Mouse (Mus musculus): ENCODE data around the gene Gstp3. TPM values are rescaled to one million over a fixed set of nuclear protein-coding genes. Genes with fewer than 3 reads are reported as not detected.
"Not testable (repeated sequence)": the region's sequence is repeated elsewhere in the genome, so short reads cannot be mapped to it uniquely, and the experiment has no call there.

The Gstp3 gene
- total and polyA plus RNA-seq, 2 experiments from 2014 or later, result not detected

- whole genome bisulfite sequencing, result 78% methylated on average over 6 of the region's 6 CpGs
- no peak overlapping the region for H3K27ac ChIP-seq
- no peaks in the 10 kb centered on the region for H3K4me1 ChIP-seq (ENCODE audit: insufficient read depth, low read length)
- no peak for ATAC-seq
- no peak overlapping the region for H3K9ac ChIP-seq (replicated peaks; ENCODE audit: low read length)
- H3K4me2 ChIP-seq (ENCODE audit: low read depth, low read length), result no peak overlapping the region
- no peaks in the 10 kb centered on the region for H3K36me3 ChIP-seq (ENCODE audit: insufficient read depth, low read length)
- no peaks in the 10 kb centered on the region for H3K27me3 ChIP-seq (ENCODE audit: insufficient read depth, low read length)
- TF ChIP-seq CTCF (IDR thresholded peaks at IDR 0.05; ENCODE audit: low read depth), result no peak
- no peaks in the 10 kb centered on the region for H3K9me3 ChIP-seq (ENCODE audit: low read length)
- H3K4me3 ChIP-seq (ENCODE audit: low read length), result no peak overlapping the region
- DNase-seq (ENCODE audit: low spot score), result no peak
Observed at GRCm38 (mm10) chr19:4066280-4066679, 6.9 kb upstream of the Gstp3 start.

GRCm38 (mm10) chr19:4064501-4064900 is 5.1 kb upstream of the Gstp3 start:
- not testable (repeated sequence) for H3K36me3 ChIP-seq (ENCODE audit: insufficient read depth, low read length); H3K27ac ChIP-seq; H3K9ac ChIP-seq (replicated peaks; ENCODE audit: low read length); H3K4me1 ChIP-seq (ENCODE audit: insufficient read depth, low read length); ATAC-seq; H3K27me3 ChIP-seq (ENCODE audit: insufficient read depth, low read length); H3K4me3 ChIP-seq (ENCODE audit: low read length); DNase-seq (ENCODE audit: low spot score); H3K9me3 ChIP-seq (ENCODE audit: low read length); H3K4me2 ChIP-seq (ENCODE audit: low read depth, low read length)
- 70% methylated on average over 3 of the region's 11 CpGs for WGBS

- H3K27me3 ChIP-seq (ENCODE audit: insufficient read depth, low read length); H3K9me3 ChIP-seq (ENCODE audit: low read length); H3K36me3 ChIP-seq (ENCODE audit: insufficient read depth, low read length); H3K4me3 ChIP-seq (ENCODE audit: low read length); ATAC-seq; H3K9ac ChIP-seq (replicated peaks; ENCODE audit: low read length); DNase-seq (ENCODE audit: low spot score); H3K4me1 ChIP-seq (ENCODE audit: insufficient read depth, low read length); H3K4me2 ChIP-seq (ENCODE audit: low read depth, low read length); H3K27ac ChIP-seq: not testable (repeated sequence)
- 90% methylated on average over 2 of the region's 4 CpGs for WGBS
Observed at GRCm38 (mm10) chr19:4063357-4063756, 4.0 kb upstream of the Gstp3 start.

- TF ChIP-seq CTCF (IDR thresholded peaks at IDR 0.05; ENCODE audit: low read depth), result no peak
- no peaks in the 10 kb centered on the region for H3K27me3 ChIP-seq (ENCODE audit: insufficient read depth, low read length)
- no peak for ATAC-seq
Observed at GRCm38 (mm10) chr19:4060899-4061465, 1.6 kb upstream of the Gstp3 start.

GRCm38 (mm10) chr19:4060044-4060898 is 902 bp upstream of the Gstp3 start:
- WGBS, result 89% methylated on average over 8 of the region's 8 CpGs
- not testable (repeated sequence) for H3K4me2 ChIP-seq (ENCODE audit: low read depth, low read length); ATAC-seq; DNase-seq (ENCODE audit: low spot score); H3K36me3 ChIP-seq (ENCODE audit: insufficient read depth, low read length); H3K4me3 ChIP-seq (ENCODE audit: low read length); H3K9me3 ChIP-seq (ENCODE audit: low read length); H3K4me1 ChIP-seq (ENCODE audit: insufficient read depth, low read length); H3K27me3 ChIP-seq (ENCODE audit: insufficient read depth, low read length); H3K27ac ChIP-seq; H3K9ac ChIP-seq (replicated peaks; ENCODE audit: low read length)

More at GRCm38 (mm10) chr19:4060899-4061465, 1.6 kb upstream of the Gstp3 start:
- H3K4me1 ChIP-seq (ENCODE audit: insufficient read depth, low read length), result no peaks in the 10 kb centered on the region
- H3K4me2 ChIP-seq (ENCODE audit: low read depth, low read length), result no peak overlapping the region
- no peaks in the 10 kb centered on the region for H3K9me3 ChIP-seq (ENCODE audit: low read length)
- DNase-seq (ENCODE audit: low spot score), result no peak
- H3K9ac ChIP-seq (replicated peaks; ENCODE audit: low read length), result no peak overlapping the region
- no peak overlapping the region for H3K4me3 ChIP-seq (ENCODE audit: low read length)
- no peaks in the 10 kb centered on the region for H3K36me3 ChIP-seq (ENCODE audit: insufficient read depth, low read length)
- 88% methylated on average over 6 of the region's 6 CpGs for WGBS
- no peak overlapping the region for H3K27ac ChIP-seq

GRCm38 (mm10) chr19:4058581-4058980 is 788 bp downstream of the Gstp3 start:
- Histone ChIP-seq H3K4me1 (ENCODE audit: insufficient read depth, low read length) (no peaks in the 10 kb centered on the region), H3K36me3 (ENCODE audit: insufficient read depth, low read length) (no peaks in the 10 kb centered on the region), H3K9me3 (ENCODE audit: low read length) (no peaks in the 10 kb centered on the region), H3K27me3 (ENCODE audit: insufficient read depth, low read length) (no peaks in the 10 kb centered on the region), H3K4me3 (ENCODE audit: low read length) (no peak overlapping the region), H3K9ac (replicated peaks; ENCODE audit: low read length) (no peak overlapping the region), H3K4me2 (ENCODE audit: low read depth, low read length) (no peak overlapping the region), H3K27ac (no peak overlapping the region)
- 89% methylated on average over 5 of the region's 5 CpGs for WGBS
- no peak for DNase-seq (ENCODE audit: low spot score)
- no peak for ATAC-seq
- no peak for TF ChIP-seq CTCF (IDR thresholded peaks at IDR 0.05; ENCODE audit: low read depth)

- H3K4me3 ChIP-seq (ENCODE audit: low read length), result no peak overlapping the region
- no peak overlapping the region for H3K9ac ChIP-seq (replicated peaks; ENCODE audit: low read length)
- no peak overlapping the region for H3K4me2 ChIP-seq (ENCODE audit: low read depth, low read length)
- ATAC-seq, result no peak
- TF ChIP-seq CTCF (IDR thresholded peaks at IDR 0.05; ENCODE audit: low read depth), result no peak
- H3K4me1 ChIP-seq (ENCODE audit: insufficient read depth, low read length), result no peaks in the 10 kb centered on the region
- no peak for DNase-seq (ENCODE audit: low spot score)
- no peaks in the 10 kb centered on the region for H3K27me3 ChIP-seq (ENCODE audit: insufficient read depth, low read length)
- H3K36me3 ChIP-seq (ENCODE audit: insufficient read depth, low read length), result no peaks in the 10 kb centered on the region
- no peaks in the 10 kb centered on the region for H3K9me3 ChIP-seq (ENCODE audit: low read length)
- WGBS, result 96% methylated on average over 7 of the region's 7 CpGs
- H3K27ac ChIP-seq, result no peak overlapping the region
Observed at GRCm38 (mm10) chr19:4057962-4058361, 1.4 kb downstream of the Gstp3 start.

Data from hindbrain, postnatal 0 days (tissue).